Mouse (Mus musculus) megakaryocyte, embryonic 14.5 days (primary cell): Measurements from ENCODE around the gene Hapln4.

Experiments
- FLI1 ChIP-seq: IDR thresholded peaks from 2 replicates; pipeline ENCODE4 v1.6.1; 2012; ENCODE audit warnings: low read length, inconsistent platforms, mixed read lengths
- GATA1 ChIP-seq: IDR thresholded peaks from 3 replicates; pipeline ENCODE4 v1.6.1; 2012; ENCODE audit warnings: mixed read lengths, low read length, inconsistent platforms, borderline replicate concordance

DNA sequence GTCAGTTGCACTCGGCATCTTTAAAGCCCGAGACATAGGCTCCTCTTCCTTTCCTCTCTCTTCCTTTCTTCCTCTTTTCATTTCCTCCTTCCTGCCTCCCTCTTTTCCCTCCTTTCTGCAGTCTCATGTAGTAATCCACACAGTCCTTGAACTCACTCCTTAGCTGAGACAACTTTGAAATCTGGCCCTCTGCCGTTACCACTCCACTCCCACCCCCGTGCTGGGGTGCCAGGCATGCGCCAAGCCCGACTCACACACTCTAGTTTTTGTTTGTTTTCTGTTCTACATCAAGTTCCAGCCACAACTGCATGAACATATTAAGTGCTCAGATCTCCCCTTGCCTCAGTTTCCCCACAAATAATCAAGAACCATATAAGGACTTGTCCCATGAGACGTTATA, 21.7 kb downstream of the Hapln4 start:
- TF ChIP-seq FLI1 (no peak), GATA1 (no peak)
